Mouse (Mus musculus) heart, adult 18-20 months (tissue): ENCODE data around the gene AL731706.2. TPM values are rescaled to one million over a fixed set of nuclear protein-coding genes. Genes with fewer than 3 reads are reported as not detected.

Experiments used
- total RNA-seq, 2 experiments: library from RNA; stranded (reverse); gene quantifications; 2 replicates each; pipeline ENCODE4 v1.2.3; 2021

Gene AL731706.2
- total RNA-seq, 2 experiments from 2014 or later = 15.4 to 26.4 TPM

Other genes with a start within 250 kb of the AL731706.2 start
- gene Snap25, start 172.2 kb downstream of the AL731706.2 start, total RNA-seq = under 1 TPM in 1 of 2 experiments, not detected in 1; 0.12 TPM
- 1 to 10 TPM; 1.7 to 1.8 TPM for gene Slx4ip, start 5.5 kb upstream of the AL731706.2 start, total RNA-seq
- 10 to 100 TPM; 38.3 to 42.7 TPM for gene AL731706.1, start 5.7 kb upstream of the AL731706.2 start, total RNA-seq
- 10 to 100 TPM; 32.0 to 33.4 TPM for gene Mkks, start 5.7 kb upstream of the AL731706.2 start, total RNA-seq
- gene Jag1, start 231.0 kb upstream of the AL731706.2 start, total RNA-seq = 1 to 10 TPM; 7.1 to 9.1 TPM